Mouse (Mus musculus): Measurements from ENCODE around the gene Ahsa1.

GRCm38 (mm10) chr12:87274853-87275831 is 8.9 kb downstream of the Ahsa1 start:
- TF ChIP-seq GATA1 (IDR thresholded peaks at IDR 0.05; ENCODE audit: borderline replicate concordance, low read length): no peak
- TF ChIP-seq FLI1 (IDR thresholded peaks at IDR 0.05; ENCODE audit: low read length): no peak

Data from megakaryocyte, embryonic 14.5 days (primary cell).